Mouse (Mus musculus) MEL (cell line): ENCODE results near the gene Vmn1r54.

Experiments
- CTCF ChIP-seq, 3 experiments: IDR thresholded peaks in 2 of 3; conservative IDR thresholded peaks in 1 of 3; 2 replicates each; pipeline ENCODE4 v1.5.1; 2011 to 2012; ENCODE audit warnings: low read length in 3 of 3, low read depth in 2 of 3, mild to moderate bottlenecking in 2 of 3, improper control_type of control experiment in 1 of 3, inconsistent platforms in 1 of 3, mixed read lengths in 1 of 3, moderate library complexity in 1 of 3; ENCODE audit not compliant: control insufficient read depth in 1 of 3, insufficient read depth in 1 of 3, poor library complexity in 1 of 3, severe bottlenecking in 1 of 3
- KAT2A ChIP-seq: conservative IDR thresholded peaks from 2 replicates; pipeline ENCODE4 v1.6.1; 2012; ENCODE audit warnings: low read depth, low read length, improper control_type of control experiment, inconsistent platforms
- POLR2A ChIP-seq, 2 experiments: IDR thresholded peaks; 2 replicates each; pipeline ENCODE4 v1.6.1; 2011 to 2012; ENCODE audit warnings: low read length in 2 of 2, mild to moderate bottlenecking in 2 of 2, control low read depth in 1 of 2, improper control_type of control experiment in 1 of 2, low read depth in 1 of 2, moderate library complexity in 1 of 2; ENCODE audit not compliant: control insufficient read depth in 1 of 2, insufficient read depth in 1 of 2, poor library complexity in 1 of 2
- ZMIZ1 ChIP-seq: IDR thresholded peaks from 2 replicates; pipeline ENCODE4 v1.6.1; 2012; ENCODE audit warnings: low read depth, mild to moderate bottlenecking, inconsistent platforms, low read length, improper control_type of control experiment, moderate library complexity

- TF ChIP-seq POLR2A (IDR thresholded peaks at IDR 0.05; ENCODE audit: control insufficient read depth in 1 of 2, insufficient read depth in 1 of 2, low read depth in 1 of 2, low read length in 2 of 2, poor library complexity in 1 of 2): no peak
- TF ChIP-seq KAT2A: no peak
- TF ChIP-seq CTCF (IDR thresholded peaks at IDR 0.05 in 2 of 3, conservative IDR thresholded peaks at IDR 0.05 in 1 of 3; ENCODE audit: control insufficient read depth in 1 of 3, insufficient read depth in 1 of 3, low read depth in 2 of 3, low read length in 3 of 3, poor library complexity in 1 of 3, severe bottlenecking in 1 of 3): no peak
- TF ChIP-seq ZMIZ1: no peak
Measured at GRCm38 (mm10) chr6:90315961-90316360, 69.9 kb downstream of the Vmn1r54 start.
